Mouse (Mus musculus): ENCODE data around the gene Gm49383. TPM values are rescaled to one million over a fixed set of nuclear protein-coding genes. Genes with fewer than 3 reads are reported as not detected.
"Not testable (repeated sequence)": the region's sequence is repeated elsewhere in the genome, so short reads cannot be mapped to it uniquely, and the experiment has no call there.

Gm49383 gene
- polyA plus RNA-seq, 1 experiment = 4.5 TPM

GRCm38 (mm10) chr12:69168461-69169106 is 28.3 kb downstream of the Gm49383 start, which contains the start of gene Lrr1:
TSS of gene Lrr1 (plus strand) at chr12:69168814.
- peak within 1 kb of the TSS; percentile 66 for H3K27ac ChIP-seq (ENCODE audit: insufficient read depth, low read depth, low read length)
- H3K4me3 ChIP-seq (ENCODE audit: insufficient read depth, low read length) = peak within 1 kb of the TSS; percentile 99
- TF ChIP-seq CTCF (IDR thresholded peaks at IDR 0.05; ENCODE audit: low read depth, low read length) = no peak
- no peak for TF ChIP-seq POLR2A (IDR thresholded peaks at IDR 0.05; ENCODE audit: borderline replicate concordance, low read depth, low read length)
- H3K4me1 ChIP-seq (ENCODE audit: control insufficient read depth, insufficient read depth, low read length) = peaks cover 19% of the 10 kb centered on the region

- Histone ChIP-seq H3K27ac (ENCODE audit: insufficient read depth, low read depth, low read length) (no peak overlapping the region), H3K4me1 (ENCODE audit: control insufficient read depth, insufficient read depth, low read length) (peaks cover 19% of the 10 kb centered on the region), H3K4me3 (ENCODE audit: insufficient read depth, low read length) (peak overlapping the region; percentile 99)
- TF ChIP-seq POLR2A (IDR thresholded peaks at IDR 0.05; ENCODE audit: borderline replicate concordance, low read depth, low read length) (no peak), CTCF (IDR thresholded peaks at IDR 0.05; ENCODE audit: low read depth, low read length) (no peak)
Measured at GRCm38 (mm10) chr12:69167656-69168460, 29.0 kb downstream of the Gm49383 start.

DNA sequence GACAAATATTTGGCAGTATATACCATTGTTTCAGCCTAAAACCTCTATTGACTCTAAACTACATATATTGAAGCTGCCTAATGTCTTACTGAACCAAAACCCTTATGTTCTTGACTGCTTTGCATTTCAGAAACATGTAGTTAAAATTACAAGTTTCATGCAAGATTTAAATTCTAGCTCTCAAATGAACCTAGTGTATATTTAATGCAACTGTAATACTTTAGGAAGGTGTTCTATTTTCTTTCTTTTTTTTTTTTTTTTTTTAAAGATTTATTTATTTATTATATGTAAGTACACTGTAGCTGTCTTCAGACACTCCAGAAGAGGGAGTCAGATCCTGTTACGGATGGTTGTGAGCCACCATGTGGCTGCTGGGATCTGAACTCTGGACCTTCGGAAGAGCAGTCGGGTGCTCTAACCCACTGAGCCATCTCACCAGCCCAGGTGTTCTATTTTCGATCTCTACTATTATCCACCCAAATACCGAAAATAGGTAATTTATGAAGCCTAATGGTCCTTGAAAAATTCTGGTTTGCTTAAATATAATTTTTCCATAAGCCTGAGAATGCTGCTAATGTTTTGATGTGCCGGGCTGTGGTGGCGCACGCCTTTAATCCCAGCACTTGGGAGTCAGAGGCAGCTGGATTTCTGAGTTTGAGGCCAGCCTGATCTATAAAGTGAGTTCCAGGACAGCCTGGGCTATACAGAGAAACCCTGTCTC is 29.9 kb downstream of the Gm49383 start:
- H3K4me1 ChIP-seq (ENCODE audit: control insufficient read depth, insufficient read depth, low read length) = peaks cover 17% of the 10 kb centered on the region
- not testable (repeated sequence) for H3K27ac ChIP-seq (ENCODE audit: insufficient read depth, low read depth, low read length); H3K4me3 ChIP-seq (ENCODE audit: insufficient read depth, low read length)

- Histone ChIP-seq H3K27ac (ENCODE audit: insufficient read depth, low read depth, low read length) (no peak overlapping the region), H3K4me1 (ENCODE audit: control insufficient read depth, insufficient read depth, low read length) (peaks cover 3% of the 10 kb centered on the region), H3K4me3 (ENCODE audit: insufficient read depth, low read length) (no peak overlapping the region)
- no peak for TF ChIP-seq POLR2A (IDR thresholded peaks at IDR 0.05; ENCODE audit: borderline replicate concordance, low read depth, low read length)
- TF ChIP-seq CTCF (IDR thresholded peaks at IDR 0.05; ENCODE audit: low read depth, low read length) = no peak
Measured at GRCm38 (mm10) chr12:69164904-69165303, 32.0 kb downstream of the Gm49383 start.

DNA sequence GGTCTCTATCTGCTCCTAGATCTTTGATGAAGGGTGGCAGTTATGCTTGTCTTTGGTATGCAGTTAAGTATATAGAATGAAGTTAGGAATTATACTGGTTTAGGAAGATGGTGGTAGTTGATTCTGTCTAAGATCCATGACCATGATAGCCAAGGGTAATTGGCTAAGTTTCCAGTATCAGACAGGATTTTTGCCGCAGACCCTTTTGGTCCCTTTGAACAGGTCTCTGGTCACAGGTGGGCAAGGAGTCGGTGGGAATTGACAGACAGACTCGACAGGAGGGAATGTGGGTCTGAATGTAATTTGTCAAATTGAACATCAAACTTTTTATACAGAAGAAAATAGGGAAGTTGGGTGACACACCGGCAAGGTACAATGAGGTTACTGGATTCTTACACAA is 33.3 kb downstream of the Gm49383 start:
- not testable (repeated sequence) for H3K27ac ChIP-seq (ENCODE audit: insufficient read depth, low read depth, low read length); H3K4me1 ChIP-seq (ENCODE audit: control insufficient read depth, insufficient read depth, low read length); H3K4me3 ChIP-seq (ENCODE audit: insufficient read depth, low read length)

- H3K4me3 ChIP-seq (ENCODE audit: insufficient read depth, low read length); H3K4me1 ChIP-seq (ENCODE audit: control insufficient read depth, insufficient read depth, low read length); H3K27ac ChIP-seq (ENCODE audit: insufficient read depth, low read depth, low read length): not testable (repeated sequence)
Measured at GRCm38 (mm10) chr12:69160677-69161076, 36.2 kb downstream of the Gm49383 start.

GRCm38 (mm10) chr12:69159578-69159940 is 37.3 kb downstream of the Gm49383 start:
- no peak overlapping the region for H3K4me3 ChIP-seq (ENCODE audit: insufficient read depth, low read length)
- peaks cover 6% of the 10 kb centered on the region for H3K4me1 ChIP-seq (ENCODE audit: control insufficient read depth, insufficient read depth, low read length)
- H3K27ac ChIP-seq (ENCODE audit: insufficient read depth, low read depth, low read length) = no peak overlapping the region
- TF ChIP-seq POLR2A (IDR thresholded peaks at IDR 0.05; ENCODE audit: borderline replicate concordance, low read depth, low read length) (no peak), CTCF (IDR thresholded peaks at IDR 0.05; ENCODE audit: low read depth, low read length) (no peak)

GRCm38 (mm10) chr12:69158765-69159577 is 37.9 kb downstream of the Gm49383 start, which contains the start of gene Rps29:
TSS of gene Rps29 (minus strand) at chr12:69159186.
- peak within 1 kb of the TSS; percentile 89 for H3K4me3 ChIP-seq (ENCODE audit: insufficient read depth, low read length)
- peak within 1 kb of the TSS; percentile 68 for H3K27ac ChIP-seq (ENCODE audit: insufficient read depth, low read depth, low read length)
- not testable (repeated sequence) for H3K4me1 ChIP-seq (ENCODE audit: control insufficient read depth, insufficient read depth, low read length)
- peak; percentile 82 for TF ChIP-seq POLR2A (IDR thresholded peaks at IDR 0.05; ENCODE audit: borderline replicate concordance, low read depth, low read length)

- Histone ChIP-seq H3K27ac (ENCODE audit: insufficient read depth, low read depth, low read length) (peak overlapping the region; percentile 68), H3K4me1 (ENCODE audit: control insufficient read depth, insufficient read depth, low read length) (peaks cover 6% of the 10 kb centered on the region), H3K4me3 (ENCODE audit: insufficient read depth, low read length) (peak overlapping the region; percentile 89)
- TF ChIP-seq POLR2A (IDR thresholded peaks at IDR 0.05; ENCODE audit: borderline replicate concordance, low read depth, low read length) (no peak), CTCF (IDR thresholded peaks at IDR 0.05; ENCODE audit: low read depth, low read length) (no peak)
Measured at GRCm38 (mm10) chr12:69158366-69158764, 38.5 kb downstream of the Gm49383 start.
